Mouse (Mus musculus) lung, adult 18-20 months (tissue): ENCODE results near the gene Rora.

Experiments
- DNase-seq, 2 experiments: peaks; one replicate each; pipeline ENCODE4 v3.0.0; 2022; ENCODE audit warnings: mixed read lengths in 2 of 2

Gene Rora

DNA sequence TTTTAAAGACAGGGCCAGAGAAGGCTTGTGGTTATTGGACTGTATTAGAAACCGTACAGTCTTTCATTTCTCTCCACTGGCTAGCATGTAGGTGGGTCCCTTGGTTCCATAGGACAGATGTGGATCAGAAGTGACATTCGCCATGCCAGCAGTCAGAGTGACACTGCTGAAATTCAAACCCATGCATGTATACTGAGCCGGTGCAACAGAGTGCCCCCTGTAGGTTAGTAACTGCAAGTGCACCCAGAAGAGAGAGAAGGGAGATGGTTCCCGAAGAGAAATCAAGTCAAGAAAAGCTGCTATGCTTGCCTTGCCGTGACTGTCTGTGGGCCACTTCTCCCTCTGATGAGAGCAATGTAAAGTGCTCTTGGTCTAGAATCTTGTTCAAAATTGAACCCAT lies 507.2 kb downstream of the Rora start:
- no peak for DNase-seq

GRCm38 (mm10) chr9:69164653-69165052 lies 511.1 kb downstream of the Rora start:
- DNase-seq = peak; percentile 26 to 36

- no peak for DNase-seq
Measured at GRCm38 (mm10) chr9:69165096-69165836, 511.7 kb downstream of the Rora start.

GRCm38 (mm10) chr9:69174061-69174460 lies 520.5 kb downstream of the Rora start:
- no peak for DNase-seq

- no peak for DNase-seq
Measured at GRCm38 (mm10) chr9:69174527-69175116, 521.0 kb downstream of the Rora start.

- DNase-seq = no peak
Measured at GRCm38 (mm10) chr9:69176988-69177387, 523.4 kb downstream of the Rora start.

DNA sequence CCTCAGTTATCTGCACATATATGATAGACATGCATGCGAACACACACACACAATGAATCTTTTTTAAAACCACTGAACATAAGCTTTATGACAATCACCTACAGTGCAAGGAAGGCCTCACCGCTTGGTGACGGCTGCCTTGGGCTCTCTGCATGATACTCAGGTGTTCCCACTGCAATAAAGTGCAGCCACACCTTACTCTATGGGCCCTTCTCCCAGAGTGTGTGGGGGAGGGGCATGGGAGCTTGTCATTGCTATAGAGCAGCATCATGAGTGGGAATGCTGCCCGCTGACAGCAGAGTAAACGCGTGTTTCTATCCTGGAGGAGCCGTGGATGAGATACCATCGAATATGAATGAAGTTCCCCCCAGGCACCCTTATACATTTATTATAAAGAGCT lies 525.6 kb downstream of the Rora start:
- peak; percentile 10 to 25 for DNase-seq

DNA sequence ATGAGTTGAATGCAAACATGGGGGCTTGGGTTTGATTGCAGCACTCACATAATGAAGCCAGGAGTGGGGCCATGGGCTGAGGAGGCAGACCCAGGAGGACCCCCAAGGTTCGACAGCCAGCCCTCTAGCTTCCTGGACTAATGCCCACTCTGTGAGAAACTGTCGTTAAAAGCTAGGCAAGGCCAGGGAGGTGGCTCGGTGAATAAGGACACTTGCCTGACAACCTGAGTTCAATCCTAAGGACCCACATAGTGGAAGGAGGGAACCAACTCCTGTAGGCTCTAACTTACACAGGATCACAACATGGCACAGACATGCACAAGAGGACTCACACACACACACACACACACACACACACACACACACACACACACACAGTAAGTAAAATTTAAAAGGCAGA lies 527.4 kb downstream of the Rora start:
- DNase-seq = no peak

- peak in 1 of 2 experiments; percentile 16 for DNase-seq
Measured at GRCm38 (mm10) chr9:69181411-69181810, 527.8 kb downstream of the Rora start.

GRCm38 (mm10) chr9:69183888-69184287 lies 530.3 kb downstream of the Rora start:
- DNase-seq = no peak

GRCm38 (mm10) chr9:69190726-69191125 lies 537.1 kb downstream of the Rora start:
- DNase-seq = no peak

GRCm38 (mm10) chr9:69192446-69192845 lies 538.9 kb downstream of the Rora start:
- DNase-seq = no peak

DNA sequence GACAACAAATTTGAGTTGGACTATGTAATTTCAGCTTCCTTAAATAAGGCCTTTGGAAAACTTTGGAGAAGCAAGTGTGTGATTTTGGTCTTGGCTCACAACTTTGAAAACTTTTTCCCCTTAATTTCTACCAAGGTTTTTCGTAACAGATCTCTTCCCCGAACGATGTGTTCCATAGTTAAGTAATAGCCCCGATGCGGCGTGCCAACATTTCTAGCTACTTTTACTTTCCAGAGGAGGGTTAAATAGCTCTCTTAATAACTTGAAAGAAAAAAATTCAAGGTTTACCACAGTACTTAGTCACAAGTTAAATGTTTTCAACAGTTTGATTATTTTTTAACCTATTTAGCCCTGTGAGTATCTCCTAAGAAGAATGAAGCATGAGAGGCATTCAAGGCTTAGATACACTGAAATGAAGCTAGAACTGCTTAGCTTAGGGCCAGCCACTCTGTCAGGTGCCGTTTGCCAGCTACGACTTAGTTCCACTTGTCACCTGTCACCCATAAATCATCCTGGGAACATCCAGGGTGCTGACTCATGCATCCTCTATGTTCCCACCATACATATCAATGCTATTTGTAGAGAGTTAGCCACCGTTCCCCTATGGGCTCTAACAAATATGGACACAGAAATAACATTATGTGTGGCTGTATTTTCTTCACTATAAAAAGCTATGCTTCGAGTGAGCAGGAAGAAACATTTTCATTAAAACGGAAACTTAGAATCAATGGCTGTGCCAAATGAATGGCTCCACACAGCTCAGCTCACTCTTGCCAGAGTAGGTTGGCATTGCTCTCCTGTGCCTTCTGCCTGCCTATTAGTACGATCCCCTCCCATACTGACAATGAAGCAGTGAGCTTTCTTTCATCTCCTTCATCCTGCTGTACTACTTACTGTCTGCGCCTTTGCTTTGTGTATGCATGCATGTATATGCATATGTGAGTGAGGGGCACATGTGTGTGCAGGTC lies 541.3 kb downstream of the Rora start:
- peak in 1 of 2 experiments; percentile 9 for DNase-seq

DNA sequence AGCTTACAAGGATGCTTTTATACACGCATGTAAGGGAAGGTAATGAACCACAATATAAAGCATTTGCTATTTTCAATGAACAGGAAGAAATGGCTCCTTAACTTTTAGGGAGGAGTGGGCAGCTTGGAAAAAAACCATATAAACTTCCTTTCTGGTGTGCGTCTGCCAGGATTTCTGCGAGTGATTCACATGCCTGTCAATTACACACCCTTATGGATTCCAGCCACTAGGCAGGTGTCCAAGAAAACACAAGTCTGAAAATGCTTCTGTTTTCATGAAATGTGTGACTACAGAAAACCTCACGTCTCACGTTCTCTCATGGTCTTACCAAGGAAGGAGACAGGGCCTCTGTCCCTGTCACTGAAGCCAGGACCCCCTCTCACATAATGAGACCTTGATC lies 560.2 kb downstream of the Rora start:
- DNase-seq = peak in 1 of 2 experiments; percentile 8

- no peak for DNase-seq
Measured at GRCm38 (mm10) chr9:69224841-69225240, 571.3 kb downstream of the Rora start.

- DNase-seq = peak; percentile 25 to 42
Measured at GRCm38 (mm10) chr9:69226424-69226823, 572.8 kb downstream of the Rora start.

- peak in 1 of 2 experiments; percentile 25 for DNase-seq
Measured at GRCm38 (mm10) chr9:69227806-69228205, 574.2 kb downstream of the Rora start.

- no peak for DNase-seq
Measured at GRCm38 (mm10) chr9:69229935-69230334, 576.3 kb downstream of the Rora start.

- DNase-seq = no peak
Measured at GRCm38 (mm10) chr9:69234526-69234925, 580.9 kb downstream of the Rora start.

DNA sequence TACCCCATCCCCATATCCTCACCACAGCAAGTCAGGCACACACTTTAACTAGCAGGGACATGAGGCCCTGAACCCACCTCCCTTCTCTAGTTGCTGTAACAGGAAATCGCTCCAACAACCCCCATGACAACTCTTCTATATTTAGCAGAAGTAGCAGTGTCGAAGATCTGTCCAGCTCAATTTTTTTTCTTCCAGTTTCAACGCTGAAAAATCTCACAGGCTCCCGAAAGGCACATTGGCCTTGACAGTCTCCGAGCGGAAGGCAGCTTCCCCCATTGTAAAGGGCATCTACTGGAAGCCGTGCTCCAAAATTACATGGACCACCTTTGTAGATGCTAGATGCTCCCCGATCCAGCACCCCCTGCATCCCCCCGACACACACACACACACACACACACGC lies 583.7 kb downstream of the Rora start:
- no peak for DNase-seq

- DNase-seq = no peak
Measured at GRCm38 (mm10) chr9:69242538-69242937, 589.0 kb downstream of the Rora start.

DNA sequence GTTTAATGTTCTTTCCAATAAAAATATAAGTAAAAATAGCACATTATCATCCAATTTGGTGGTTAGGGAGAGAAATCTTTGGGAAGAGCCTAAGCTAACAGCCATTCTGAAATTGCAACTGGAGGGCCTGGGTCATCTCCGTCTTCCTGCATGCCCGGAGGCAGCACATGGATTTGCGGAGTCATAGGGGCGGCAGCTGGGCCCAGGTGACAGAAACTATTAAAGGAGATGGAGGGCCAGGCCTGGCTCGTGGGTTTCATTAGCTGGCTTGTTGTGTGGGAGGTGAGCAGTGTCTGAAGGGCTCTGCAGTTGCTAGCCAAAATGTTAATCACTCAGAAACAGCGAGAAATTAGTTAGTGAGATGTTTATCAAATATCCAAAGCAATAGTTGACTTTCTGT lies 590.0 kb downstream of the Rora start:
- no peak for DNase-seq

DNA sequence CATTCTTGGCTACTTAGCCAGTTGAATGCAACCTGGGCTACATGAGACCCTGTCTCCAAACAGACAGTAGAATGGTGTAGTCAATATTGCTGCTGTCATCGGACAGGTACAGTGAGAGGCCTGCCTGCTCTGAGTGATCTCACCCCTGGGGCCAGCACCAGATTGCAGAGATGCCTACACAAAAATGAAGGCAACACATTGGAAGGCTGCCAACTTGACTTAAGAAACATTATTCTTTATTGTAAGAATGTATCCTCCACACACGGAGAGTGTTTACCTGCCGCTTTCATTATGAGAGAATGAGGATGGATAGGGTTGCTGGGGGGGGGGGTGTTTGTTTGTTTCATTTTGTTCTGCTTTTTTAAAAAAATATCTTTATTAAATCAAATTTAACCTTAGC lies 592.6 kb downstream of the Rora start:
- DNase-seq = no peak
